Mouse (Mus musculus): Measurements from ENCODE around the gene Chfr. TPM values are rescaled to one million over a fixed set of nuclear protein-coding genes. Genes with fewer than 3 reads are reported as not detected.
"Not testable (repeated sequence)": the region's sequence is repeated elsewhere in the genome, so short reads cannot be mapped to it uniquely, and the experiment has no call there.

Chfr gene
- polyA plus RNA-seq, 1 experiment = 100 TPM

DNA sequence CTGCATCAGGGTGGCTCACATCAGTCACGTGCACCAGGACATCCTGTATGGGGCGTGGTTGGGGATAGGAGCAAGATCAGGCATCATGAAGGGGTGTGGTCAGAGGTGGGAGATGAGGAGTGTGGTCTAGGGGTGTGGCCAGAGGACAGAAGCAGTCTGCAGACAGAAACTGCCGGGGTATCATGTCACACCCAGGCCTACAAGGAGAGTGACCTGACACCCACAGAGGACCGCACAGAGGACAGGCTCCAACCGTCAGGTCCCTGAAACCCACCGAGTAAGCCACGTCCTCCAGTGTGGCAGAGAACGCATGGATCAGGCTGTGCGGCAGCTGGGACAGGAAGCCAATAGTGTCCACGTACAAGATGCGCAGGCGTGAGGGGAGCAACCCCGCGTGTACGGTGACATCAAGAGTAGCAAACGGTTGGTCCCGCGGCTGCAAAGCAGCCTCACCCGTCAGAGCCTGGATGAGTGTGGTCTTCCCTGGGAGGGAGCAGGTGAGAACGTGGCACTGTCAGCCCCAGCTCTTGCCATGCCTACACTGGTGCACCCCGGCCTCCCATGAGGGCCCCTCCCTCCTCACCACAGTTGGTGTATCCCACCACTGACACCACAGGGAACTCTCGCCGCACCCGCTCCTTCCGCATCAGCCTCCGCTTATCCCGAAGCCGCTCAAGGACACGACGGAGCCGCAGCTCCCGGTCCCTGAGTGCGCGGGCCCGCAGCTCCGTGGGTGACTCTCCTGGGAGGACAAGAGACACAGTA lies 30.8 kb upstream of the Chfr start:
- no peak for TF ChIP-seq POLR2A (IDR thresholded peaks at IDR 0.05; ENCODE audit: borderline replicate concordance, insufficient read depth, low read length)
- TF ChIP-seq CTCF (IDR thresholded peaks at IDR 0.05; ENCODE audit: borderline replicate concordance, insufficient read depth, low read depth, low read length) = no peak
- Histone ChIP-seq H3K4me3 (replicated peaks; ENCODE audit: insufficient read depth, low read depth, low read length) (no peak overlapping the region), H3K27ac (ENCODE audit: insufficient read depth, low read length) (no peak overlapping the region), H3K4me1 (ENCODE audit: control insufficient read depth, insufficient read depth, low read length) (peaks cover 16% of the 10 kb centered on the region), H3K27me3 (ENCODE audit: control insufficient read depth, insufficient read depth, low read length) (no peaks in the 10 kb centered on the region)
- peak in 1 of 2 experiments; percentile 28 for DNase-seq
- 95% methylated on average over 36 of the region's 36 CpGs for WGBS

- no peak overlapping the region for H3K27ac ChIP-seq (ENCODE audit: insufficient read depth, low read length)
Measured at GRCm38 (mm10) chr5:110106140-110106871, 29.3 kb upstream of the Chfr start.

DNA sequence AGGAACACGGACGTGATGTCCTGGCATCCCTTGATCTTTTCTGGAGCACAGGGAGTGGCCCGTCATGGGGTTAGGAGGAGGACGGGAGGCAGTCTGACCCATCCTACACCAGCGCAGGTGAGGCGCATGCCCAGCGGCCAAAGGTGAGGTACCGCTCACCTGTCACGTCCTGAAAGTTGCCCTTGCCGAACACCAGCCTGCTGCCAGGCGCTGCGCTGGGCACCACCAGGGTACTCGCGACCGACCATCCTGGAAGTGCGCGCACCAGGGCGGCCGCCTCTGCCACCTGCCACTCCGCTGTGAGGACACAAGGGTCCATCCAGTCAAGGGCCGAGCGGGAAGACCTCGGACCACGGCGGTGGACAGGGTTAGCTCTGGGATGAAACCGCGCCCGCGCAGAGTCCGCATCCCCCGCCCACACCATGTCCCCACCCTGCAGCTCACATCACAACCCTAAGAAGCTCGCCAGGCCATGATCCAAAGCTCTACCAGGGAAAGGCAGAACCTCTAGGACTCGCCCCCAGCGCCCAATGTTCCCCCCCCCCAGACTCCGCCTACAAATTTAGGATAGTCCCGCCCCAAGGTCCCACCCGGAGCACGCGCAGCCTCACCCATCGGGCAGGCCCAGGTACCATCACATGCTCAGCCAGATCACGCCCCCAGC lies 28.6 kb upstream of the Chfr start:
- Histone ChIP-seq H3K4me1 (ENCODE audit: control insufficient read depth, insufficient read depth, low read length) (peaks cover 8% of the 10 kb centered on the region), H3K27ac (ENCODE audit: insufficient read depth, low read length) (peak overlapping the region; percentile 73), H3K4me3 (replicated peaks; ENCODE audit: insufficient read depth, low read depth, low read length) (peak overlapping the region; percentile 93), H3K27me3 (ENCODE audit: control insufficient read depth, insufficient read depth, low read length) (no peaks in the 10 kb centered on the region)
- WGBS = 9% methylated on average over 41 of the region's 41 CpGs
- TF ChIP-seq POLR2A (IDR thresholded peaks at IDR 0.05; ENCODE audit: borderline replicate concordance, insufficient read depth, low read length) (no peak), CTCF (IDR thresholded peaks at IDR 0.05; ENCODE audit: borderline replicate concordance, insufficient read depth, low read depth, low read length) (no peak)
- DNase-seq = peak in 1 of 2 experiments; percentile 55

More at GRCm38 (mm10) chr5:110106140-110106871, 29.3 kb upstream of the Chfr start:
- 87% methylated on average over 26 of the region's 26 CpGs for WGBS
- DNase-seq = peak in 1 of 2 experiments; percentile 31
- H3K4me1 ChIP-seq (ENCODE audit: control insufficient read depth, insufficient read depth, low read length) = peaks cover 14% of the 10 kb centered on the region
- H3K27me3 ChIP-seq (ENCODE audit: control insufficient read depth, insufficient read depth, low read length) = no peaks in the 10 kb centered on the region
- H3K4me3 ChIP-seq (replicated peaks; ENCODE audit: insufficient read depth, low read depth, low read length) = peak overlapping the region; percentile 93
- TF ChIP-seq CTCF (IDR thresholded peaks at IDR 0.05; ENCODE audit: borderline replicate concordance, insufficient read depth, low read depth, low read length) (no peak), POLR2A (IDR thresholded peaks at IDR 0.05; ENCODE audit: borderline replicate concordance, insufficient read depth, low read length) (no peak)

- WGBS = under 1% methylated on average over 70 of the region's 71 CpGs
- Histone ChIP-seq H3K4me3 (replicated peaks; ENCODE audit: insufficient read depth, low read depth, low read length) (peak within 1 kb of the TSS; percentile 93), H3K27ac (ENCODE audit: insufficient read depth, low read length) (peak within 1 kb of the TSS; percentile 73), H3K27me3 (ENCODE audit: control insufficient read depth, insufficient read depth, low read length) (no peaks in the 10 kb centered on the region), H3K4me1 (ENCODE audit: control insufficient read depth, insufficient read depth, low read length) (peaks cover 7% of the 10 kb centered on the region)
- DNase-seq = peak; percentile 95 to 96
- peak; percentile 53 for TF ChIP-seq POLR2A (IDR thresholded peaks at IDR 0.05; ENCODE audit: borderline replicate concordance, insufficient read depth, low read length)
- TF ChIP-seq CTCF (IDR thresholded peaks at IDR 0.05; ENCODE audit: borderline replicate concordance, insufficient read depth, low read depth, low read length) = no peak
Measured at GRCm38 (mm10) chr5:110107581-110108304, 27.9 kb upstream of the Chfr start, which contains the start of gene Gtpbp6. Gene Gtpbp6 (minus strand): TSS chr5:110108197.

DNA sequence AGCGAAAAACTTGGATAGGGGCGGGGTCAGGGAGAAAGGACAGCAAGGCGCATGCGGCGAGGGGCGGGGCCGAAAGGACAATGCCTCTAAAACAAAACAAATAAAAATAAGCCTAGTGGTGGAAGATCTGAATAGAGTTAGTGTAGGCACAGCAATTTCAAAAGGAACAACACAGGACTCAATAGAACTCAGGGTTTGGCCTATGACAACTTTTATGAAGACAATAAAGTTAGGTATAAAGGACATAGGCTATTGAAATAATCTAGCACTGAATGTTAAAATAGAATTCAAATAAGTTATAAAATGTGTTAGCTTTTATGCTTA lies 27.4 kb upstream of the Chfr start:
- TF ChIP-seq POLR2A (IDR thresholded peaks at IDR 0.05; ENCODE audit: borderline replicate concordance, insufficient read depth, low read length) (no peak), CTCF (IDR thresholded peaks at IDR 0.05; ENCODE audit: borderline replicate concordance, insufficient read depth, low read depth, low read length) (no peak)
- Histone ChIP-seq H3K27ac (ENCODE audit: insufficient read depth, low read length) (no peak overlapping the region), H3K27me3 (ENCODE audit: control insufficient read depth, insufficient read depth, low read length) (no peaks in the 10 kb centered on the region), H3K4me3 (replicated peaks; ENCODE audit: insufficient read depth, low read depth, low read length) (peak overlapping the region; percentile 93), H3K4me1 (ENCODE audit: control insufficient read depth, insufficient read depth, low read length) (peaks cover 7% of the 10 kb centered on the region)
- 0% methylated on average over 7 of the region's 7 CpGs for WGBS
- DNase-seq = no peak

- peak within 1 kb of the TSS; percentile 100 for H3K4me3 ChIP-seq (replicated peaks; ENCODE audit: insufficient read depth, low read depth, low read length)
- peak; percentile 92 to 96 for DNase-seq
- TF ChIP-seq POLR2A (IDR thresholded peaks at IDR 0.05; ENCODE audit: borderline replicate concordance, insufficient read depth, low read length) (peak; percentile 44; the same call in 1 of the 2 replicates), CTCF (IDR thresholded peaks at IDR 0.05; ENCODE audit: borderline replicate concordance, insufficient read depth, low read depth, low read length) (no peak)
- peak within 1 kb of the TSS; percentile 82 for H3K27ac ChIP-seq (ENCODE audit: insufficient read depth, low read length)
- H3K4me1 ChIP-seq (ENCODE audit: control insufficient read depth, insufficient read depth, low read length) = peaks cover 7% of the 10 kb centered on the region
- H3K27me3 ChIP-seq (ENCODE audit: control insufficient read depth, insufficient read depth, low read length) = no peaks in the 10 kb centered on the region
- under 1% methylated on average over 12 of the region's 12 CpGs for WGBS
Measured at GRCm38 (mm10) chr5:110109991-110110441, 25.6 kb upstream of the Chfr start, which contains the start of gene Zfp605. Gene Zfp605 (plus strand): TSS chr5:110110092.

DNA sequence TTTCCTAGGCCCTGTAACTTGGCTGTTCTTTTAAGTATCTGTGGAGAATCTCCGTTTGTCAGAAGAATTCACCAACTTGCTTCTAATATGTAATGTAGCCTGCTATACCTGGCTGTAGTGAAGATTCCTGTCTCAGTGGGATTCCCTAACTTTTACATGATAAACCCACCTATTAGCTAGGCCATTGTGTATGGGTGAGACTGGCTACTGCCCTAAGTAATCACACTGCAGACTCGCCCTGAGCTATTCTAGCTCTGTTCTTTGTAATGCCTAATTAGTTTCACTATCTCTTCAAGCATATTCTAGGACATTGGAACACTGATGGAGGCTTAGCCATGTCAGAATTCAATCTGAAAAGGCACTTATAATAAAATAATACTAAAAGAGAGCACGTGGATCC lies 13.3 kb upstream of the Chfr start:
- H3K4me3 ChIP-seq (replicated peaks; ENCODE audit: insufficient read depth, low read depth, low read length); DNase-seq; H3K4me1 ChIP-seq (ENCODE audit: control insufficient read depth, insufficient read depth, low read length); H3K27me3 ChIP-seq (ENCODE audit: control insufficient read depth, insufficient read depth, low read length); H3K27ac ChIP-seq (ENCODE audit: insufficient read depth, low read length): not testable (repeated sequence)
- WGBS = 83% methylated on average over 3 of the region's 3 CpGs
